Mouse (Mus musculus) limb, embryonic 14.5 days (tissue): Measurements from ENCODE around the gene Skp2. TPM values are rescaled to one million over a fixed set of nuclear protein-coding genes. Genes with fewer than 3 reads are reported as not detected.

Source experiments
- ATAC-seq: fragments of 200-750 bp; cut with Nextera tagmentation; 2 replicates; pipeline ENCODE4 v1.8.0; 2017; ENCODE audit warnings: low read depth, moderate number of reproducible peaks, moderate TSS enrichment; ENCODE audit not compliant: low FRiP score
- DNase-seq: peaks from one replicate; pipeline ENCODE4 v3.0.0-alpha.2; 2015; ENCODE audit warnings: low spot score
- H3K27ac ChIP-seq: fragments of 300-500 bp; sonication (generic); replicated peaks from 2 replicates; pipeline ENCODE4 v1.5.1; 2014; ENCODE audit warnings: low read depth, mild to moderate bottlenecking, low read length, moderate library complexity, mixed read lengths
- H3K27me3 ChIP-seq: fragments of 300-500 bp; sonication (generic); 2 replicates; pipeline ENCODE4 v1.6.1; 2014; ENCODE audit warnings: low read length, mixed read lengths; ENCODE audit not compliant: control insufficient read depth, insufficient read depth
- H3K36me3 ChIP-seq: fragments of 300-500 bp; sonication (generic); 2 replicates; pipeline ENCODE4 v1.6.1; 2014; ENCODE audit warnings: mild to moderate bottlenecking, low read length, moderate library complexity, mixed read lengths; ENCODE audit not compliant: control insufficient read depth, insufficient read depth
- H3K4me1 ChIP-seq: fragments of 300-500 bp; sonication (generic); 2 replicates; pipeline ENCODE4 v1.6.1; 2014; ENCODE audit warnings: antibody characterized with exemption, low read length, mixed read lengths; ENCODE audit not compliant: control insufficient read depth, insufficient read depth
- H3K4me2 ChIP-seq: fragments of 300-500 bp; sonication (generic); replicated peaks from 2 replicates; pipeline ENCODE4 v1.6.1; 2014; ENCODE audit warnings: low read depth, mild to moderate bottlenecking, low read length, moderate library complexity; ENCODE audit not compliant: severe bottlenecking
- H3K4me3 ChIP-seq: fragments of 300-500 bp; sonication (generic); replicated peaks from 2 replicates; pipeline ENCODE4 v1.5.1; 2014; ENCODE audit warnings: low read length
- H3K9ac ChIP-seq: fragments of 300-500 bp; sonication (generic); 2 replicates; pipeline ENCODE4 v1.6.1; 2014; ENCODE audit warnings: mild to moderate bottlenecking, low read depth, low read length, moderate library complexity; ENCODE audit not compliant: severe bottlenecking
- H3K9me3 ChIP-seq: fragments of 300-500 bp; sonication (generic); 2 replicates; pipeline ENCODE4 v1.6.1; 2016; ENCODE audit warnings: low read length; ENCODE audit not compliant: control insufficient read depth
- POLR2A ChIP-seq: fragments of 200-500 bp; IDR thresholded peaks from 2 replicates; pipeline ENCODE4 v1.8.0; 2012; ENCODE audit warnings: inconsistent platforms, mild to moderate bottlenecking, moderate library complexity, borderline replicate concordance; ENCODE audit not compliant: insufficient read depth, insufficient read length; ENCODE audit errors: extremely low read depth
- WGBS: fragments of 180-500 bp; shearing (Covaris S2); extraction: QIAGEN DNeasy Blood & Tissue Kit; methylation state at CpG from one replicate; pipeline ENCODE4 v1.1.7; 2014; 5-methylcytosine and 5-hydroxymethylcytosine counted together
- polyA plus RNA-seq, 2 experiments: library from polyadenylated mRNA; depleted of rRNA in 1 of 2; stranded (reverse) in 1 of 2; unstranded in 1 of 2; fragments of >200 nt; fragmentation: Nextera tagmentation in 1 of 2; extraction: Ambion mirVana in 1 of 2; gene quantifications; 2 replicates each; pipeline versions ENCODE4 v1.2.1 to v1.2.3; 2012 to 2014

Gene Skp2
- polyA plus RNA-seq, 2 experiments, result 45.4 to 80.7 TPM

GRCm38 (mm10) chr15:9106303-9107074, 48.7 kb downstream of the Skp2 start:
- WGBS, result 88% methylated on average over 13 of the region's 13 CpGs
- no peaks in the 10 kb centered on the region for H3K4me1 ChIP-seq
- DNase-seq (no peak), ATAC-seq (no peak)
- H3K9me3 ChIP-seq, result no peaks in the 10 kb centered on the region
- H3K27me3 ChIP-seq, result no peaks in the 10 kb centered on the region
- H3K4me3 ChIP-seq, result no peak overlapping the region
- H3K36me3 ChIP-seq, result peaks cover 56% of the 10 kb centered on the region
- TF ChIP-seq POLR2A, result no peak
- no peak overlapping the region for H3K4me2 ChIP-seq
- H3K9ac ChIP-seq, result no peak overlapping the region
- no peak overlapping the region for H3K27ac ChIP-seq

GRCm38 (mm10) chr15:9100446-9101077, 54.7 kb downstream of the Skp2 start:
- no peak overlapping the region for H3K4me3 ChIP-seq
- peaks cover 61% of the 10 kb centered on the region for H3K36me3 ChIP-seq
- H3K9ac ChIP-seq, result no peak overlapping the region
- H3K27ac ChIP-seq, result no peak overlapping the region
- no peaks in the 10 kb centered on the region for H3K4me1 ChIP-seq
- 95% methylated on average over 10 of the region's 10 CpGs for WGBS
- no peaks in the 10 kb centered on the region for H3K27me3 ChIP-seq
- H3K9me3 ChIP-seq, result no peaks in the 10 kb centered on the region
- ATAC-seq, result no peak
- no peak overlapping the region for H3K4me2 ChIP-seq
- no peak for TF ChIP-seq POLR2A
- DNase-seq, result no peak

DNA sequence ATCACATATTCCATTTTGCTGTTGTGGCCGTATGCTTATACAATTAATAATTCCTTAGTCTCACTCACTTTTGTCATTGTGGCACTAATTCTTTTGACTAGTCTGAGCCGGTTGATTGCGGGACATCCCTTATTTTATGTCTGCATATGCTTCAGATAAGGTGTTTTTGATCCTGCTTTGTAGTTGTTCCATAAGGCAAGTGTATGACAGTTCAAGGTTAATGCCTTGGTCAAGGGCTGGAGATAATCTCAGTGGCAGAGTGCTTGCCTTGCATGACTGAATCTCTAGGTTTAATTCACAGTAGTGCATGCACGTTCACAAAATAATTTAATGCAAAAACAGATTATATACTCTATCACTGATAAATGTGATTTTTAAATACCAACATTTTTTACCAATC, 58.4 kb downstream of the Skp2 start:
- no peak for ATAC-seq
- Histone ChIP-seq H3K4me3 (no peak overlapping the region), H3K4me2 (no peak overlapping the region), H3K9ac (no peak overlapping the region), H3K4me1 (no peaks in the 10 kb centered on the region; the same call in 1 of the 2 replicates), H3K9me3 (no peaks in the 10 kb centered on the region), H3K27ac (no peak overlapping the region), H3K27me3 (no peaks in the 10 kb centered on the region), H3K36me3 (peaks cover 64% of the 10 kb centered on the region)
- 91% methylated on average over 4 of the region's 4 CpGs for WGBS
- no peak for DNase-seq
- TF ChIP-seq POLR2A, result no peak

GRCm38 (mm10) chr15:9094366-9094750, 60.9 kb downstream of the Skp2 start:
- Histone ChIP-seq H3K9me3 (no peaks in the 10 kb centered on the region), H3K4me2 (no peak overlapping the region), H3K36me3 (peaks cover 52% of the 10 kb centered on the region), H3K4me1 (no peaks in the 10 kb centered on the region; the same call in 1 of the 2 replicates), H3K9ac (no peak overlapping the region), H3K27me3 (no peaks in the 10 kb centered on the region), H3K27ac (no peak overlapping the region), H3K4me3 (no peak overlapping the region)
- DNase-seq, result no peak
- ATAC-seq, result peak; percentile 62; the same call in 1 of the 2 replicates
- WGBS, result 26% methylated on average over 13 of the region's 13 CpGs
- no peak for TF ChIP-seq POLR2A

- Histone ChIP-seq H3K9ac (no peak overlapping the region), H3K27ac (no peak overlapping the region), H3K36me3 (peaks cover 49% of the 10 kb centered on the region), H3K4me1 (no peaks in the 10 kb centered on the region; the same call in 1 of the 2 replicates), H3K4me2 (no peak overlapping the region), H3K9me3 (no peaks in the 10 kb centered on the region), H3K27me3 (no peaks in the 10 kb centered on the region), H3K4me3 (no peak overlapping the region)
- no peak for ATAC-seq
- DNase-seq, result no peak
- 80% methylated on average over 11 of the region's 11 CpGs for WGBS
- TF ChIP-seq POLR2A, result no peak
These were observed 61.4 kb downstream of the Skp2 start for GRCm38 (mm10) chr15:9093598-9094365.
